Mouse (Mus musculus) T-helper 2 cell (primary cell): ENCODE data around the gene Mocs3.

Experiments
- in situ Hi-C: fragments of 300-600 bp; cut with MboI, MseI; formaldehyde crosslinking; loops from one replicate; pipeline ENCODE4 v1.15.1; 2025; ENCODE audit warnings: high pct_unique_total_duplicates

The Mocs3 gene

GRCm38 (mm10) chr2:168233286-168233685 is 2.9 kb downstream of the Mocs3 start:
- in situ Hi-C loops = no loop called here

DNA sequence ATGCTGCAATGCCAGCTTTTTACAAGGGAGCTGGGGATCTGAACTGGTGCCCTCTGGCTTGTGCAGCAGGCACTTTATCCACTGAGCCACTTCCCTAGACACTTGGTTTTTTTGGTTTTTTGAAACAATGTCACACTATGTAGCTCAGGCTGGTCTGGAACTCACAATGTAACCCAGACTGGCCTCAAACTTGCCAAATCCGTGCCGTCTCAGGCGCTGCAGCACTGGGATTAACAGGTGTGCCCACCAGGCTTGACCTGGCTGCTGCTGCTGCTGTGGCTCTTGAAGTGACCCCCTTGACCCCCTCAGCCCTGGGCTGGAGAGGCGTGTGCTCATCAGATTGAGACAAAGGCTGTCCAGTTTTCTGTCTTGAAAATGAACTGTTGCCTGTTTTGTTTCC is 7.9 kb downstream of the Mocs3 start:
- in situ Hi-C loops = no loop called here

- in situ Hi-C loops = no loop called here
These were observed 12.4 kb downstream of the Mocs3 start for GRCm38 (mm10) chr2:168242841-168243240.

DNA sequence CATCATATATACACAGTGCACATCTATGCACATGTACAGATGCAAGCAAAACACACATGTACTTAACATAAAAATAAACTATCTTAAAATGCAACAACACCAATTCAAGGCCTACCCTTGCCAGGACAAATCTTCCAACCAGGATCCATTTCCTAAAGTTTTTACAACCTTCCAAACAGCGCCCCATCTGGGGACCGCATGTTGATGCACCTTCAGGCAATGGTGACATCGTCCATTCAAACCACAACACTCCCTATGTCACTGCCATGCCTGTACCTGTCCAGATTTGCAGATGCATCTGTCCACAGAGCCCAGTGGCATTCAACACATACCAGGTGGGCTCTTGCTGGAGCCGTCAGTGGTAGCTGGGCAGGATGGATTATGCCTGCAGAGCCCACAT is 12.9 kb downstream of the Mocs3 start:
- in situ Hi-C loops = no loop called here

- in situ Hi-C loops = no loop called here
These were observed 15.1 kb downstream of the Mocs3 start for GRCm38 (mm10) chr2:168245571-168245970.

DNA sequence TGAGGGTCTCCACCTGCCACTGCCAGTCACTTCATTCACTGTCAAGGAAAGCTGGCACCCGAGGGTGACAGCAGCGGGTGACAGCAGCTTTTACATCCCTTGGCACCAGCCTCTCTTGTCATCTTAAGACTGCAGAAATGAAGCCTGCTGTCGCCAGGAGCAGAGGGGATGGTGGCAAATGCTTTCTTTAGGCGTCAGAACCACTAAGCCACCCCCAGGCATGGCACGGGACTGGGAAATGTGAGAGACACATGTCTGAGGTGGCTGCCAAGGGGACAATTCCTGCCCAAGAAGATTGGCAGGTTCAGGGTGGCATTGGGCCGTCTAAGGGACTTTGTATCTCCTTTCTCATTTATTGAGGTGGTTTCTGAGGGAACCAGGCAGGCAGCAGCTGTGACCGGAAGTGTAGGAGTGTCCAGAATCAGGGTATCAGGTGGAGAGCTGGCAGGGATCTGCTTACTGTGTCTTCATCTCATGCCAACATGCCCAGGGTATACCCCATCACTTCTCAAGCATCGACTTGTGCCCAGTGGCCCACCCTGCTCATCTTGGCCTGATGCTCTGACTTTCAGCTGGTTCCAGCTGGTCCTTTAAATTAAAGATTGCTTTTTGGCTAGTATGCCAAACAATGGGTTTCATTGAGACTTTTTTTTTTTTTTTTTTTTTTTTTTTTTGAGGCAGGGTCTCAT is 17.9 kb downstream of the Mocs3 start:
- in situ Hi-C loops = no loop called here

DNA sequence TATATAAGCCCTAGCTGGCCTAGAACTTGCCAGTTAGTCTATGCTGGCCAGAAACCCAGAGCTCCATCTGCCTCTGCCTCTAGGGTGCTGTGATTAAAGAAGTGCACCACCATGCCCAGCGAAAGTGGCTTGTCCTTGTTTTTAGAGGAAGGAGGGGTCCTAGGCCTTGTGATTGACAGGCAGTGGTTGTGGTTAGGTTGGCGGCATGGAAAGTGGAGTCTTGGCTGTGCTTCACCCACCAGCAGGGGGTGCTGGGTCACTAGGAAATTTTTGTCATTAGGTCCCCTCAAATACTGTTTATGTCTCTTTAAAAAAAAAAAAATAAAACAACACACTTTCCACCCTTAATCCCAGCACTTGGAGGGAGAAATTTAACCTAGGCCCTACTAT is 18.4 kb downstream of the Mocs3 start:
- in situ Hi-C loops = no loop called here

GRCm38 (mm10) chr2:168250270-168250669 is 19.8 kb downstream of the Mocs3 start:
- in situ Hi-C loops = loop anchor here (5.0 to 10.0 kb wide), 2 partner anchors 192 to 385 kb away; no protein-coding TSS in a partner anchor

GRCm38 (mm10) chr2:168252639-168253292 is 22.3 kb downstream of the Mocs3 start:
- in situ Hi-C loops = loop anchor here (5.0 to 10.0 kb wide), 2 partner anchors 190 to 382 kb away; no protein-coding TSS in a partner anchor

GRCm38 (mm10) chr2:168253822-168254221 is 23.4 kb downstream of the Mocs3 start:
- in situ Hi-C loops = loop anchor here (5.0 to 10.0 kb wide), 2 partner anchors 188 to 381 kb away; no protein-coding TSS in a partner anchor

DNA sequence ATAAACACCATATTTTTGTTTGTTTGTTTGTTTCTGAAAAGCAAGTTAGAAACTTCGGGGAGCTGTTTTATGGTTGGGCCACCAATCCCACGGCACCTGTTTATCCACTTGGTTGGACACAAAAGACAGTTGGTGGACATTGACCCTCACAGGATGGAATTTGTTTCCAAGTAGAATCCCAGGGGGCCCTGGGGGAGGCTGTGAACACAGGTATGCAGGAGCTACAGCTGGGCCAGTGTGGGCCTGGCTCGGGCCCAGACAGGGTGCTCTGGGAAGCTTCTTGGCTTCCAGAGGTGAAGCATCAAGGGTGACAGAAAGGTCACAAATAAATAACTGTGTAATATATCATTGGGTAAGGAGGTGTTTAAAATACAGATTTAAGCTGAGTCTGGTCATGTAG is 26.1 kb downstream of the Mocs3 start:
- in situ Hi-C loops = loop anchor here (10.0 kb wide), 1 partner anchor 378 kb away; no protein-coding TSS in a partner anchor

DNA sequence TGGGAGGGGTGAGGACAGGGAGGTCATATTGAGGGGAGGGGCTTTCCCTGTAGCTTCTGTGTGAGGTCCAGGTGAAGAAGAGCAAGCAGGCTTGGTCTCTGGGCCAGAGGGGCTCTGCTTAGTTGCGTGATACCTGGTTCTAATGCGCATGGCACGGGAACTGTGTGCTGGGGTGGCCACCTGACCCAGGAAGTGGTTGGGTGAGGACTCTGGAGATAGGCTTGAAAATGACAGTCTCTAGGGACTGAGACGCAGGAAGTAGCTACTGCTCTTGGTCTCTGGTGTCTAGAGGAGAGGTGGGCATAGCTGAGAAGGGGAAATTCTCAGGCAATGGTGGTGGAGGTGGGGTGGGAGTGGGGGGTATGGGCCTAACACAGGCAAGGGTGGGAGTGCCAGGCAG is 26.8 kb downstream of the Mocs3 start:
- in situ Hi-C loops = loop anchor here (10.0 kb wide), 1 partner anchor 378 kb away; no protein-coding TSS in a partner anchor

GRCm38 (mm10) chr2:168259046-168259445 is 28.6 kb downstream of the Mocs3 start:
- in situ Hi-C loops = loop anchor here (10.0 kb wide), 1 partner anchor 376 kb away; no protein-coding TSS in a partner anchor

- in situ Hi-C loops = no loop called here
These were observed 29.7 kb downstream of the Mocs3 start for GRCm38 (mm10) chr2:168260124-168260523.

- in situ Hi-C loops = no loop called here
These were observed 30.5 kb downstream of the Mocs3 start for GRCm38 (mm10) chr2:168260900-168261299.

GRCm38 (mm10) chr2:168268033-168268432 is 37.6 kb downstream of the Mocs3 start:
- in situ Hi-C loops = no loop called here

DNA sequence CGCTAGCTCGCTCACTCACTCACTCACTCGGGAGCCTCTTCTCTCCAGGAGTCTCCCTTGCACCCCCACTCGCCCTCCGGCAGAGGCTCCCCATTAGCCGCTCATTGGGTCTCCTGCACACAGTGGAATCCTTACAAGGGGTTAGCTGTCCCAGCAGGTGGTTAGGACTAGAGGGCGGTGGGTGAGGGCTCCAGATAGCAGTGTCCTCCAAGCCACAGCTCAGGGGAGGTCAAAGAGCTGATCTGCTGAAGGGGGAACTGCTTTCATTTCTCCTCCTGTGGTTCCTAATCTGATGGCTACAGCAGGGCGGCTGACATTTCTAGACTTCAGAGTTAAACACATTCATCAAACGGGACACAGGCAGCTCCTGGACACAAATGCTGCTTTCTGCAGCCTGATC is 43.0 kb downstream of the Mocs3 start:
- in situ Hi-C loops = no loop called here

GRCm38 (mm10) chr2:168274374-168274935 is 44.0 kb downstream of the Mocs3 start:
- in situ Hi-C loops = no loop called here

DNA sequence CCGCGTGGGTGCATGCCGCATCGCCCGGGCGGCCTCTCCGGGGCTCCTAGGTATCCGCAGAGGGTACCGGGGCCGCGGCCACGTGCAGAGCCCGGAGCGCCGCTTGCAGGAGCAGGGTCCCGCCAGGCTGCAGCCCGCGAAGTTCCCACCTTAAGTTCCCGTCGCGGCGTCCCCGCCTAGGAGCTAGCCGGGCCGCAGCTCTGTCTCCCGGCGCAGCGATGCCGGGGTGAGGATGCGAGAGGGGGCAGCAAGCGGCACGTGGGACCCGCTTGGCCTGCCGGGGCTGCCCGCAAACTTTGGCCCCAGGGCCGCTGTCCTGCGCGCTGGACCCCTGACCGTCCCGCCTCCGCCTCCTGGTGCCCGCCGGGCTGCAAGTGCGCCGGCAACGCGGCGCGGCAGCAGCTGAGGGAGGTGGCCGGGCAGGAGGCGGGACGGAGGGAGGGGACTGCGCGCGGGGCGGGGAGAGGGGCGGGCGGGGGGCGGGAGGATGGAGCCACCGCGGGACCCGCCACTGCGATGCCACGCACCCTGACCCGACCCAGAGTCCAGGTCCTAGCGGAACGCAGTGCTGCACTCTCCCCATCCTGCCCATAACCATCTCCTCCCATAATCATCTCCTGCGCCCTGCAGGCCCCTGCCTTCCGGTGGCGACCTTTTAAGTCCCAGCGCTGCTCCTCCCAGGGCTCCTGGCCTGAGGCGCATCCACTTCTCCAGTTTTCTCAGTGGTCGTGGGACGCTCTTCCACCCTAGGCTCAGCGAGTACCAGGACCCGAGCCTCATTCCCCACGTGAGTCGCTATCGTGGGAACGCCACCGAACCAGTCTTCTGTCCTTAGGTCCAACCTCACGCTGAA is 50.5 kb downstream of the Mocs3 start:
- in situ Hi-C loops = no loop called here

DNA sequence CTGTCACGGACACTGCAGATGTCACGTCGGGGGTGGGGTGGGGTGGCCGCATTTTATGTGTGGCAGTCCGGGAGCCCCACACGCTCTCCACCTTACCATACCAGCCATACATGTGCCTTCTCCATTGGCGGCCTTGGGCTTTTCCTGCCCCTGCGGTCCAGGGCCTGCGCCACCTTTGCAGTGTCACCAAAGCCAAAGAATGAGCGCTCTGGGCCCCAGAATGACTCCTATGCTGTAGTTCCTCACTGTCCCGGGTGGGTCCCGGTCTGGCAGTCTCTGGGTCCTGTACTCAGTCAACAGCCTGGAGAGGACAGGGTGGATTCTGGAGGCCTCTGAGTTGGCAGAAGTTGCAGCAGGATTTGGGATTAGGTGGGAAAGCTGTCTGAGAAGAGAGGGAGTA is 51.2 kb downstream of the Mocs3 start, which contains the start of gene Kcng1:
TSS of gene Kcng1 (minus strand) at position 155 of the 400 bp plus-strand sequence.
- in situ Hi-C loops = no loop called here
